Mouse (Mus musculus) MEL-GATA-1-ER (cell line): ENCODE data around the gene Vmn1r211.
"Not testable (repeated sequence)": the region's sequence is repeated elsewhere in the genome, so short reads cannot be mapped to it uniquely, and the experiment has no call there.

Experiments
- DNase-seq: peaks from one replicate; pipeline ENCODE4 v3.0.0-alpha.2; 2012; ENCODE audit warnings: low read depth; ENCODE audit errors: extremely low read depth

Gene Vmn1r211

GRCm38 (mm10) chr13:22857461-22857860 is at the start of gene Vmn1r211:
TSS of gene Vmn1r211 (minus strand) at chr13:22857561.
- DNase-seq = no peak

GRCm38 (mm10) chr13:22884105-22884504 is 26.7 kb upstream of the Vmn1r211 start, which contains the start of gene Vmn1r212:
TSS of gene Vmn1r212 (minus strand) at chr13:22884205.
- no peak for DNase-seq

GRCm38 (mm10) chr13:22879257-22879656 is 21.9 kb upstream of the Vmn1r211 start:
- no peak for DNase-seq

GRCm38 (mm10) chr13:22854760-22855159 is 2.6 kb downstream of the Vmn1r211 start:
- DNase-seq = no peak

GRCm38 (mm10) chr13:22846798-22847197 is 10.6 kb downstream of the Vmn1r211 start:
- no peak for DNase-seq

- not testable (repeated sequence) for DNase-seq
Observed at GRCm38 (mm10) chr13:22844304-22844703, 13.1 kb downstream of the Vmn1r211 start.

- DNase-seq = no peak
Observed at GRCm38 (mm10) chr13:22831248-22831647, 26.1 kb downstream of the Vmn1r211 start, which contains the start of gene Vmn1r210. TSS of gene Vmn1r210 (minus strand) at chr13:22831348.

GRCm38 (mm10) chr13:22829395-22829794 is 28.0 kb downstream of the Vmn1r211 start:
- not testable (repeated sequence) for DNase-seq

- peak; percentile 53 for DNase-seq
Observed at GRCm38 (mm10) chr13:22821601-22822000, 35.8 kb downstream of the Vmn1r211 start.

- not testable (repeated sequence) for DNase-seq
Observed at GRCm38 (mm10) chr13:22809582-22809981, 47.8 kb downstream of the Vmn1r211 start, which contains the start of gene Vmn1r209. TSS of gene Vmn1r209 (minus strand) at chr13:22809682.
